Mouse (Mus musculus): ENCODE data around the gene Olfr73.
"Not testable (repeated sequence)": the region's sequence is repeated elsewhere in the genome, so short reads cannot be mapped to it uniquely, and the experiment has no call there.

Olfr73 gene

DNA sequence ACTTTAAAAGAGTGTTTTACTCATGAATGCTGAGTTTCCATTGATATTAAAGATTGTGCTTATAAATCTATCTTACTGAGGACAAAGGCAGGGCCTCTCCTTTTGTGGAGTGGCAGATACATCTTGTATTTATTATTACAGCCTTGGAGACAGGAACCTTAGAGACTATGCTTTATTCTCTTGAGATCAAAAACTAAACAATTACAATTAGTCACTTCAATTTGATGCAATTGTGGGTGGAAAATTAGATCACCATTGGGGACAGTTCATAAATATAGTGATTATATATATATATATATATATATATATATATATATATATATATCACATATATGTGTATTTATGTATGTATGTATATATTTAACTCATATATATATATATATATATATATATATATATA lies at the start of gene Olfr73:
Gene Olfr73, minus strand, starts transcription at position 101 of the 400 bp plus-strand sequence.
- no peak for DNase-seq (ENCODE audit: low spot score in 2 of 2)

DNA sequence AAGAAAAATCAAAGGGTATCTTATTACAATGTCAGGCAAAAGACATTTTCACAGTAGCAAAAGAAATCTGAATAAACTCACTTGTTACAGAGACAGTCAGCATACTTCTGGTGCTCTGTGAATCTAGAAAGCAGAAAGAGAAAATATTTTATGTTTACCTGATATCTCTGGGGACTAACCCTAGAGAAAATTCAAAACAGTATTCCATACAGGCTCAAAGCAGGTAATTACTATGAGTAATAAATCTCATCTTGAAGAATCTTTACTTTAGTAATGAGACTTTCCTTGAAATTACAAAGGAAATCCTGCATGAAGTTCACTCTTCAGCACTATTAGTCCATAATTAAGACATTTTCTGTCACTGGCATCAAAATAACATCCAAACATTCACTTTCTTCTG lies 34.2 kb upstream of the Olfr73 start, which contains the start of gene Olfr1163:
Gene Olfr1163, minus strand, starts transcription at position 101 of the 400 bp plus-strand sequence.
- no peak for DNase-seq (ENCODE audit: low spot score in 2 of 2)

DNA sequence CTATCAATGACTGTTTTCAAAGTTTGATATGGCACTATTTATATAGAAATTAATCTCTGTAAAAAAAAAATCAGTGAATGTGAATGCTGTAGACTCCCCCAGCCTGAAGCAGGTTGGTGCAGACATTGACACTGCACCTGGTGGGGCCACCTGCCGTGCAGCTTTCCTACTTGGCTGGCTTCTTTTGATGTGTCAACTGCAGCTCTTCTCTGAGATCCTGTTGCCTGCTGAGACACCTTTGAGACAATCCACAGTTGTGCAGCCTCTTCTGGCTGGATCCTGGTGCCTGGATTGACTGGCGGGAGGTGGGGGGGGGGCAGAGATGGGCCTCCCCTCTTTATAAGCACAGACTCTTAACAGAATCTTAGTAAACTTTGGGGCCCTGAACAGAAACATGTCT lies 26.1 kb upstream of the Olfr73 start:
- DNase-seq (ENCODE audit: low spot score in 2 of 2) = no peak

DNA sequence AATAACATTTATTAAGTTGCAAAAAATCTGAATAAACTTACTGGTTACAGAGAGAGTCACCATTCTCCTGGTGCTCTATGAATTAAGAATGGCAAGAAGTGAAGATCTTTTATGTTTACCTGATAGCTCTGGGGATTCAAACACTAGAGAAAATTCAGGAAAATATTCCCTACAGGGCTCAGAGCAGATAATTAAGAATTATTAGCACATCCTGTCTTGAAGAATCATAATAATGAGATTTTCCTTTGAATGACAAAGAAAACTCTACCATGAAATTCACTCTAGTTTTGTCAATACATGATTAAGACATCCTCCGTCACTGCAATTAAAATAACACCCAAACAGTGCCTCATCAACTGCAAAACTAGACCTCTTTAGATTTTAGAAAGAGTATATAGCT lies 13.5 kb upstream of the Olfr73 start, which contains the start of gene Olfr1162:
Gene Olfr1162, minus strand, starts transcription at position 101 of the 400 bp plus-strand sequence.
- no peak for DNase-seq (ENCODE audit: low spot score in 2 of 2)

DNA sequence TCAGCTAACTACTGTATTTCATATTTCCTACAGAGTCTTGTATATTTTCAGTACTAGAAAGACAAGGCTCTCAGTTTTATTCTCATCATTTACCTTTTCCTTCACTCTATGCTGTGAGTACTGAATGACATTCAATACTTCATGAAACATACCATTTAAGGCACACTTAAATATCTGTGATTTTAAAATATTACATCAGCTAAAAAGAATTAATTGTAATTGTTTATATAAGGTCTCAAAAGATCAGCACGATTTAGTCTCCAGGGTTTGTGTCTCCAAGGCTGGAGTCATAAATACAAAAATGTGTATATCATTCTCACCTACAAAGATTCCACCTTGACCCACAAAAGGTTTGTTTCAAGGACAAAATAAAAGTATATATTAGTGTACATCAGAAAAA lies 15.0 kb downstream of the Olfr73 start, which contains the start of gene Olfr1161:
Gene Olfr1161, plus strand, starts transcription at position 301 of the 400 bp plus-strand sequence.
- not testable (repeated sequence) for DNase-seq (ENCODE audit: low spot score in 2 of 2)

DNA sequence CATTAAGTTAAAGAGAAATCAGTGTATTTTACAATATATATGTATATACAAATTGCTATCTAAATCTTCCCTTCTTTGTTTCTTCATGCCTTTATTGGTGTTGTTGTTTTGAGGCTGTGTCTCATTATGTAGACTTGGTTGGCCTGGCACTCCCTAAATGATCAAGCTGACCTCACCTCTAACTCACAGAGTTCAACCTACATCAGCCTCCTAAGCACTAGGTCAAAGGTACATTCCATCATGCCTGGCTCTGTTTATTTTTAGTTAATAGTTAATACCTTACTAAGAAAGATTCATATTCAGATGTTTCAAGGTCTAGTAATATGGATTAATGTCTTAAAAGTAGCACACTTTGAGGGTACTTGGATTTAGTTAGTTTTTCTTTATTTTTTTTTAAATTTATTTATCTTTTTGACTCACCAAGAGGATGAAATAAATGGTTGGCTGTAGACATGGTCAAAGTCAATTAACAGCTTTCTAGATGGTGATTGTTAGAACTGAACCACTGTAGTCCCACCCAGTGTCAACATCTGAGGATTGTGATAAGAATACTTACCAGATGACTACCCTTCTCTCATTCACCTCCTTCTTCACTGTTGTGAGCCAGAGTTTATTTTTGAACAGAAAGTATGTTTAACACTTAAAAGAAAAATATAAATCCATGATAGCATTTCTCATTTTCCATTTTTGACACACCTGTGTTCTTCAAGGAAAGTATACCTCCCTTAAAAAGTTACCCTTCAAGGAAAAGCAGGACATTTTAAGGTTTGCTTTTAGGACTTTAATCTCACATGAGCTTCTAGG lies 29.8 kb downstream of the Olfr73 start, which contains the start of gene Olfr1160:
Gene Olfr1160, minus strand, starts transcription at position 754 of the 804 bp plus-strand sequence.
- DNase-seq (ENCODE audit: low spot score in 2 of 2) = no peak

DNA sequence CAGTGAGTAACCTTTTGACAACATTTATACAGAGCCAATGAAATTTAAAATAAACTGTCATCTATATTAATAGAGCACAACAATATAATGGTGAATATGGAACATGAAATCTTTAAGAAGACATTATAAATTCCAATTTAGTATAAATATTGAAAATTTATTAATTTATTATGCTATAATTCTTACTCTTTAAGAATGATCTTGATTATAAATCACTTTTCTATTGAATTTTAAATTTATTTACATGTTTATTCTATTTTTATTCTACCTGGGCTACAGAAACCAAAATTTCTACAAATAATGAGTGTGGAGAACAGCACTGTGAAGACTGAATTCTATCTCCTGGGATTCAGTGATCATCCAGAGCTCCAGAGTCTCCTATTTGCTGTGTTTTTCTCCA lies 47.7 kb downstream of the Olfr73 start, which contains the start of gene Olfr1158:
Gene Olfr1158, plus strand, starts transcription at position 301 of the 400 bp plus-strand sequence.
- no peak for DNase-seq (ENCODE audit: low spot score in 2 of 2)
